Mouse (Mus musculus): ENCODE measurements around the gene Spg7. TPM values are rescaled to one million over a fixed set of nuclear protein-coding genes. Genes with fewer than 3 reads are reported as not detected.

The Spg7 gene
- total and polyA plus RNA-seq, 3 experiments = 20.8 to 35.2 (median 26.1) TPM

GRCm38 (mm10) chr8:123100288-123100687 lies 37.5 kb downstream of the Spg7 start:
- H3K36me3 ChIP-seq (replicated peaks in 1 of 2; ENCODE audit: control insufficient read depth in 1 of 2, insufficient read depth in 1 of 2, low read length in 1 of 2) = peaks cover 24 to 48% of the 10 kb centered on the region in 2 experiments
- TF ChIP-seq UBTF (IDR thresholded peaks at IDR 0.05; ENCODE audit: low read depth, low read length) (no peak), NRF1 (IDR thresholded peaks at IDR 0.05; ENCODE audit: low read depth, low read length) (no peak), GABPA (IDR thresholded peaks at IDR 0.05; ENCODE audit: insufficient replicate concordance, low read depth, low read length) (no peak)
- in situ Hi-C loops (cut with MboI; ENCODE audit: low pct_ligation_motif_present, low pct_unique_long_range_greater_than_20kb, low sequenced_read_pairs) (loop anchor here (10.0 kb wide), 1 partner anchor 195 kb away; no protein-coding TSS in a partner anchor), dilution Hi-C loops (cut with MboI; ENCODE audit: extremely low pct_ligation_motif_present, extremely low pct_unique_long_range_greater_than_20kb, low sequenced_read_pairs) (no loop called here)
- H3K27ac ChIP-seq (ENCODE audit: insufficient read depth, low read depth) = no peak overlapping the region
- H3K9ac ChIP-seq (ENCODE audit: insufficient read depth, low read depth) = no peak overlapping the region
- no peaks in the 10 kb centered on the region for H3K27me3 ChIP-seq (replicated peaks)
- H3K4me3 ChIP-seq (replicated peaks in 1 of 3; ENCODE audit: low read depth in 2 of 3, low read length in 2 of 3, poor library complexity in 1 of 3) = no peak overlapping the region
- H3K79me2 ChIP-seq (replicated peaks; ENCODE audit: control insufficient read depth, extremely low read depth, insufficient read depth, poor library complexity, severe bottlenecking) = peaks cover 22% of the 10 kb centered on the region
- H3K4me2 ChIP-seq (ENCODE audit: insufficient read depth, low read depth, poor library complexity, severe bottlenecking) = no peak overlapping the region
- peaks cover 3 to 18% of the 10 kb centered on the region in 2 experiments for H3K4me1 ChIP-seq (ENCODE audit: control insufficient read depth in 1 of 2, insufficient read depth in 2 of 2)
- no peak for DNase-seq (ENCODE audit: extremely low read depth)
- no peaks in the 10 kb centered on the region for H3K9me3 ChIP-seq (replicated peaks; ENCODE audit: low read length)

DNA sequence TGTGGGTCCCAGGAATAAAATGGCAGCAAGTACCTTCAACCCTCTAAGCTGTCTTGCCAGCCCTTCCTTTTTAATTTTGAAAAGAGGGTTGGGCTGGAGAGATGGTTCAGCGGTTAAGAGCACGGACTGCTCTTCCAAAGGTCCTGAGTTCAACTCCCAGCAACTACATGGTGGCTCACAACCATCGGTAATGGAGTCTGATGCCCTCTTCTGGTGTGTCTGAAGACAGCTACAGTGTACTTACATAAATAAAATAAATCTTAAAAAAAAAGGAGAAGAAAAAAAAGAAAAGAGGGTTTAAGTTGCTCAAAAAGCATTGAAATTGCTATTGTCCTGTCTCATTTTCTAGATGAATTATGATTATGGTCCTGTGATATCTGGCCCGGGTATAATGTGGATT lies 38.5 kb downstream of the Spg7 start:
- in situ Hi-C loops (cut with MboI; ENCODE audit: low pct_ligation_motif_present, low pct_unique_long_range_greater_than_20kb, low sequenced_read_pairs) (loop anchor here (10.0 kb wide), 1 partner anchor 196 kb away; no protein-coding TSS in a partner anchor), dilution Hi-C loops (cut with MboI; ENCODE audit: extremely low pct_ligation_motif_present, extremely low pct_unique_long_range_greater_than_20kb, low sequenced_read_pairs) (no loop called here)
- peaks cover 29 to 50% of the 10 kb centered on the region in 2 experiments for H3K36me3 ChIP-seq (replicated peaks in 1 of 2; ENCODE audit: control insufficient read depth in 1 of 2, insufficient read depth in 1 of 2, low read length in 1 of 2)
- H3K27ac ChIP-seq (ENCODE audit: insufficient read depth, low read depth) = no peak overlapping the region
- H3K79me2 ChIP-seq (replicated peaks; ENCODE audit: control insufficient read depth, extremely low read depth, insufficient read depth, poor library complexity, severe bottlenecking) = peaks cover 22% of the 10 kb centered on the region
- no peak overlapping the region for H3K4me2 ChIP-seq (ENCODE audit: insufficient read depth, low read depth, poor library complexity, severe bottlenecking)
- no peak for DNase-seq (ENCODE audit: extremely low read depth)
- H3K4me1 ChIP-seq (ENCODE audit: control insufficient read depth in 1 of 2, insufficient read depth in 2 of 2) = peaks cover 3 to 18% of the 10 kb centered on the region in 2 experiments
- no peak for TF ChIP-seq ZNF384 (IDR thresholded peaks at IDR 0.05; ENCODE audit: low read depth, low read length)
- TF ChIP-seq CTCF (conservative IDR thresholded peaks at IDR 0.05 in 1 of 2, IDR thresholded peaks at IDR 0.05 in 1 of 2; ENCODE audit: low read depth in 2 of 2, low read length in 2 of 2) = peak in 1 of 2 experiments; percentile 17; a peak in 1 of 4 replicates
- 0 out of 2 replicates have a peak, but pooled peaks have one; percentile 3 for TF ChIP-seq UBTF (IDR thresholded peaks at IDR 0.05; ENCODE audit: low read depth, low read length)
- TF ChIP-seq MYC (IDR thresholded peaks at IDR 0.05; ENCODE audit: low read depth, low read length) = no peak
- no peak for TF ChIP-seq POLR2A (IDR thresholded peaks at IDR 0.05; ENCODE audit: low read depth, low read length)
- no peak for TF ChIP-seq MEF2A (IDR thresholded peaks at IDR 0.05; ENCODE audit: borderline replicate concordance, low read depth, low read length)
- TF ChIP-seq SMC3 (IDR thresholded peaks at IDR 0.05; ENCODE audit: low read depth, low read length) = no peak
- no peak for TF ChIP-seq BHLHE40 (IDR thresholded peaks at IDR 0.05; ENCODE audit: low read depth, low read length)
- no peaks in the 10 kb centered on the region for H3K27me3 ChIP-seq (replicated peaks)
- H3K4me3 ChIP-seq (replicated peaks in 1 of 3; ENCODE audit: low read depth in 2 of 3, low read length in 2 of 3, poor library complexity in 1 of 3) = no peak overlapping the region
- no peaks in the 10 kb centered on the region for H3K9me3 ChIP-seq (replicated peaks; ENCODE audit: low read length)
- H3K9ac ChIP-seq (ENCODE audit: insufficient read depth, low read depth) = peak overlapping the region; percentile 92; the same call in 1 of the 2 replicates

DNA sequence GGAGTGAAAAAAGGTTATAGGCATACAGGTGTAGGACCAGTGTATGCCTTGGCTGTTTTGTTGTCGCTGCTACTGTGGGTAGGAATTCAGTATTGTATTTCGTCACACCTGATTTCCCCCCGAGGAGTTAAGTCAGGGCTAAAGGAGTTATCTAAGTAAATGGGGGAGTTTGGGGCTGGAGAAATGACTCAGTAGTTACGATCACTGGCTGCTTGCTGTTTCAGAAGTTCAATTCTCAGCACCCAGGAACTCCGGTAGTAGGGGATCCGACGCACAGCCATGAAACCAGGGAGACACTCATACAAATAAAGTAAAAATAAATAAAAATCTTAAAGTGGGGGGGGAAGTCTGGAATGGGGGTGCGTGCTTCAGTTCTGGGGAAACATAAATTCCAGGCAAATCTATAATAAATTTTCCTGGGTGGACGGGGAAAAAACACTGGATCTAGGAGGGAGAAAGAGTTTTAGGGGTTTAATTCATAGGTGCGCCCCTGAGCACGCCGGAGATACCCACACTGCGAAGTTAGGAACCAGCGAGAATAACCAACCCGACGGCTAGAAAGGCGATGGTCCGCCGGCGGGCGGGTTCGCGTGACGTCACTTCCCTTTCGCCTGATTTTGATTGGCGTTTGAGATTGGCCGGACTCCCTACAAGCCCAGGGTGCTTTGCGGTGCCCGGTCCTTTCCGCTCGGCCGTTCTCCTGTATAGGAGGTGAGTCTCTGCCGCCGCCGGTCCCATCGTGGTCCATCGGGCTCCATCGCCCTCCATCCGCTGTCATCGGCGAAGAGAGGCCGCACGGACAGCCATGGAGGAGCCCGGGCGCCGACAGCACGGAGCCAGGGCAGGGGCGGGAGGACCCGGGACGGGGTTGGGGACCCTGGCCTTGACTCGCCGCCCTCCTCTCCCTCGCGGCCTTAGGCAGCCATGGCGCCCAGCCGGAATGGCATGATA lies 39.3 kb downstream of the Spg7 start, which contains the start of gene Rpl13:
Rpl13 (plus strand) TSS at position 616 of the 951 bp plus-strand sequence.
- Histone ChIP-seq H3K79me2 (replicated peaks; ENCODE audit: control insufficient read depth, extremely low read depth, insufficient read depth, poor library complexity, severe bottlenecking) (peaks cover 22% of the 10 kb centered on the region), H3K9me3 (replicated peaks; ENCODE audit: low read length) (no peaks in the 10 kb centered on the region), H3K4me3 (replicated peaks in 1 of 3; ENCODE audit: low read depth in 2 of 3, low read length in 2 of 3, poor library complexity in 1 of 3) (peak within 1 kb of the TSS; percentile 90 to 99 (median 97)), H3K36me3 (replicated peaks in 1 of 2; ENCODE audit: control insufficient read depth in 1 of 2, insufficient read depth in 1 of 2, low read length in 1 of 2) (peaks cover 29 to 47% of the 10 kb centered on the region in 2 experiments), H3K27ac (ENCODE audit: insufficient read depth, low read depth) (peak within 1 kb of the TSS; percentile 72), H3K4me1 (ENCODE audit: control insufficient read depth in 1 of 2, insufficient read depth in 2 of 2) (peaks cover 3 to 18% of the 10 kb centered on the region in 2 experiments), H3K27me3 (replicated peaks) (no peaks in the 10 kb centered on the region), H3K9ac (ENCODE audit: insufficient read depth, low read depth) (peak within 1 kb of the TSS; percentile 97), H3K4me2 (ENCODE audit: insufficient read depth, low read depth, poor library complexity, severe bottlenecking) (peak within 1 kb of the TSS; percentile 96)
- dilution Hi-C loops (cut with MboI; ENCODE audit: extremely low pct_ligation_motif_present, extremely low pct_unique_long_range_greater_than_20kb, low sequenced_read_pairs) (no loop called here), in situ Hi-C loops (cut with MboI; ENCODE audit: low pct_ligation_motif_present, low pct_unique_long_range_greater_than_20kb, low sequenced_read_pairs) (loop anchor here (10.0 kb wide), 1 partner anchor 197 kb away; no protein-coding TSS in a partner anchor)
- DNase-seq (ENCODE audit: extremely low read depth) = peak; percentile 94
- peak; percentile 64; the same call in 1 of the 2 replicates for TF ChIP-seq ELF1 (IDR thresholded peaks at IDR 0.05; ENCODE audit: low read depth, low read length)
- TF ChIP-seq KAT2A (IDR thresholded peaks at IDR 0.05; ENCODE audit: insufficient replicate concordance, low read length) = peak; percentile 86; the same call in 1 of the 2 replicates
- TF ChIP-seq JUND (conservative IDR thresholded peaks at IDR 0.05; ENCODE audit: low read depth, low read length) = peak; percentile 75; the same call in 1 of the 2 replicates
- peak; percentile 98 for TF ChIP-seq NELFE (IDR thresholded peaks at IDR 0.05; ENCODE audit: low read depth, low read length)
- peak; percentile 54; the same call in 1 of the 2 replicates for TF ChIP-seq JUN (IDR thresholded peaks at IDR 0.05; ENCODE audit: insufficient read depth, low read depth, low read length)
- TF ChIP-seq TBP (conservative IDR thresholded peaks at IDR 0.05; ENCODE audit: low read depth, low read length) = peak; percentile 96
- TF ChIP-seq USF1 (IDR thresholded peaks at IDR 0.05; ENCODE audit: low read depth, low read length) = no peak
- TF ChIP-seq CHD2 (IDR thresholded peaks at IDR 0.05; ENCODE audit: low read length) = peak; percentile 37
- TF ChIP-seq CTCF (conservative IDR thresholded peaks at IDR 0.05 in 1 of 2, IDR thresholded peaks at IDR 0.05 in 1 of 2; ENCODE audit: low read depth in 2 of 2, low read length in 2 of 2) = no peak
- peak; percentile 64 for TF ChIP-seq MAX (IDR thresholded peaks at IDR 0.05; ENCODE audit: low read length)
- TF ChIP-seq ZMIZ1 (IDR thresholded peaks at IDR 0.05; ENCODE audit: low read depth, low read length) = peak; percentile 96
- 0 out of 2 replicates have a peak, but pooled peaks have one; percentile 5 for TF ChIP-seq MEF2A (IDR thresholded peaks at IDR 0.05; ENCODE audit: borderline replicate concordance, low read depth, low read length)
- TF ChIP-seq UBTF (IDR thresholded peaks at IDR 0.05; ENCODE audit: low read depth, low read length) = 0 out of 2 replicates have a peak, but pooled peaks have one; percentile 6
- TF ChIP-seq EP300 (IDR thresholded peaks at IDR 0.05; ENCODE audit: low read length) = peak; percentile 55
- TF ChIP-seq GABPA (IDR thresholded peaks at IDR 0.05; ENCODE audit: insufficient replicate concordance, low read depth, low read length) = peak; percentile 13; the same call in 1 of the 2 replicates

All from CH12.LX (cell line).